Mouse (Mus musculus): ENCODE data around the gene Stk38.

- TF ChIP-seq CTCF (IDR thresholded peaks at IDR 0.05; ENCODE audit: extremely low read depth, insufficient read depth, low read length) (no peak), POLR2A (IDR thresholded peaks at IDR 0.05; ENCODE audit: extremely low read depth, insufficient read depth, low read length) (no peak)
Measured at GRCm38 (mm10) chr17:29044146-29044924, 36.5 kb upstream of the Stk38 start.
